Mouse (Mus musculus) intestine, embryonic 14.5 days (tissue): ENCODE measurements at regions not wholly inside any gene's neighbourhood (a gene's known extent, or its start where the extent isn't known, plus 50 kb on each side); places are given as distances from the start of the nearest gene placed in this dataset.

Source experiments
- ATAC-seq: fragments of 200-750 bp; cut with Nextera tagmentation; replicated peaks from 2 replicates; pipeline ENCODE4 v1.8.0; 2017; ENCODE audit warnings: low read depth, moderate number of reproducible peaks, moderate TSS enrichment, moderate library complexity; ENCODE audit not compliant: low FRiP score, low TSS enrichment
- DNase-seq: peaks from one replicate; pipeline ENCODE4 v3.0.0-alpha.2; 2018; ENCODE audit warnings: low spot score
- H3K27ac ChIP-seq: fragments of 300-500 bp; sonication (generic); 2 replicates; pipeline ENCODE4 v1.5.1; 2014; ENCODE audit warnings: low read depth, mild to moderate bottlenecking, control low read depth
- H3K27me3 ChIP-seq: fragments of 300-500 bp; sonication (generic); replicated peaks from 2 replicates; pipeline ENCODE4 v1.6.1; 2014; ENCODE audit warnings: low read length, control low read depth; ENCODE audit not compliant: control insufficient read depth, insufficient read depth
- H3K36me3 ChIP-seq: fragments of 300-500 bp; sonication (generic); 2 replicates; pipeline ENCODE4 v1.6.1; 2014; ENCODE audit warnings: low read length, control low read depth; ENCODE audit not compliant: control insufficient read depth, insufficient read depth
- H3K4me1 ChIP-seq: fragments of 300-500 bp; sonication (generic); replicated peaks from 2 replicates; pipeline ENCODE4 v1.6.1; 2014; ENCODE audit warnings: low read length, control low read depth, mixed read lengths; ENCODE audit not compliant: control insufficient read depth, insufficient read depth
- H3K4me2 ChIP-seq: fragments of 300-500 bp; sonication (generic); 2 replicates; pipeline ENCODE4 v1.6.1; 2014; ENCODE audit warnings: low read length
- H3K4me3 ChIP-seq: fragments of 300-500 bp; sonication (generic); 2 replicates; pipeline ENCODE4 v1.5.1; 2014; ENCODE audit warnings: low read depth, low read length, control low read depth, mixed read lengths
- H3K9ac ChIP-seq: fragments of 300-500 bp; sonication (generic); 2 replicates; pipeline ENCODE4 v1.6.1; 2014; ENCODE audit warnings: mild to moderate bottlenecking, low read length
- H3K9me3 ChIP-seq: fragments of 300-500 bp; sonication (generic); 2 replicates; pipeline ENCODE4 v1.6.1; 2016; ENCODE audit warnings: low read length, control low read depth; ENCODE audit not compliant: control insufficient read depth
- WGBS: fragments of 180-500 bp; shearing (Covaris S2); extraction: QIAGEN DNeasy Blood & Tissue Kit; methylation state at CpG from one replicate; pipeline ENCODE4 v1.1.7; 2014; 5-methylcytosine and 5-hydroxymethylcytosine counted together

DNA sequence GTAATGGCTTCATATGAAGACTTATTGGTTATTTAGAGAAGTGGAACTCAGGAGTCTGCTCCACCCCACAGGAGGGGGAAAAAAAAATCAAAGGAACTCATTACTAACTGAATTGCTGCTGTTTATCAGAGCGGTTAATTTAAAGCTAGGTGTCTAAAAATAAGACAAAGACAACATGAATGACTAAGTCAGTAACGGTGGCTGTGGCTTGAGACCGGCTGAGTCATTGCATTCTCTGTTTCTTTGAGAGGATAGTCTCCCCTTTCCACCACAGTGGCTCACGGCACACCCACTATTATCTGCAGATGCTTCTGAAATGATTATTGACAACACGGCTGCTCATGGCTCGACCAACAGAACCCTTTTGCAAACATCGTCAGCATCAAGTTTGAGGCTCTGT is 147.2 kb downstream of the Pten start:
- H3K4me2 ChIP-seq = no peak overlapping the region
- no peak overlapping the region for H3K27ac ChIP-seq
- H3K4me3 ChIP-seq = no peak overlapping the region
- H3K36me3 ChIP-seq = no peaks in the 10 kb centered on the region
- H3K9ac ChIP-seq = no peak overlapping the region
- DNase-seq (no peak), ATAC-seq (no peak)
- no peaks in the 10 kb centered on the region for H3K9me3 ChIP-seq
- no peaks in the 10 kb centered on the region for H3K27me3 ChIP-seq
- H3K4me1 ChIP-seq = peaks cover 13% of the 10 kb centered on the region
- 80% methylated on average over 7 of the region's 7 CpGs for WGBS

DNA sequence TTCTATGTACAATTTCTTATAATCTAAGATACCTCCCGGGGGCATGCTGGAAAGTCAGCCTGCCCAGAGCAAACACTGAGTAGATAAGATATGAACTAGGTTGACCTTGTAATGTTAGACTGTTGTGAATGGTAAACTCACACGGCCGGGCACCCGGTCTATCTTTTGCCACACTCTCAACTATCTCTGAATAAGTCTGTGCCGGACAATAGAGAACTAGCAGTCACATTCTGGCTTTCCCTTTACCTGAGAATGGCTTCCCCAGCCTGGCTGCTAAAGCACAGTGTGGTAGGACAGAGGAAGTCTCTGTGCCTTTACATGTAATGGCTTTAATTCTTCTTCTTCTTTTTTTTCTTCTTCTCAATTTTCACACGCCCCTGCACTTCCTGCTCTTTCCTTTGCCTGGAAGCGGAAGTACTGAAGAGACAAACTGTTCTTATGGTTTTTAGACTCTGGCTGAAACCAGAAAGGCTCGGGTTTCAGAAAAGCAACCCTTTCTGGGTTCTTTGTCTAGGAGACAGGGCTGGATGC is 148.7 kb downstream of the Pten start:
- H3K9ac ChIP-seq = no peak overlapping the region
- no peak overlapping the region for H3K27ac ChIP-seq
- H3K4me3 ChIP-seq = no peak overlapping the region
- H3K4me2 ChIP-seq = 0 out of 2 replicates have a peak overlapping the region, but pooled peaks have one; percentile 20
- no peak for DNase-seq
- no peaks in the 10 kb centered on the region for H3K27me3 ChIP-seq
- 0 out of 2 replicates have a peak, but pooled peaks have one; percentile 15 for ATAC-seq
- no peaks in the 10 kb centered on the region for H3K9me3 ChIP-seq
- no peaks in the 10 kb centered on the region for H3K36me3 ChIP-seq
- peaks cover 13% of the 10 kb centered on the region for H3K4me1 ChIP-seq
- WGBS = 45% methylated on average over 8 of the region's 8 CpGs

DNA sequence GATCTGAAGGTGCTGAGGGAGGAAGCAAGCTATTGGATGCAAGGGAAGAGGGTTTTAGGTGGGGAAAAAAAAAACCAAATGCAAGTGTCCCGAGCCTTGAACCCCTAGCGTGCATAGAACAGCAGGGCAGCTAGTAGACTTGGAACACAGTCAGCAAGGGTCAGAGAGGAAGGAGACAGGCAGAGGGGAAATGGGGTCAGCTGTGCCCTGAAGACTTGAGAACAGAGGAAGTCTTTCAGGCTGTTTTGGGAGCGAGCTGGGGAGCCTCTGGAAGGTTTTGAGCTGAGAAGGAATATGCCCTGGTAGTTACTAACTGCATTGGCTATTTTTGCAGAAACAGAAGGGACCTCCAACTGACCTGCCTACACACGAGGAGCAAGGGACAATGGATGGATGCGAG is 149.5 kb downstream of the Pten start:
- H3K4me1 ChIP-seq = peaks cover 13% of the 10 kb centered on the region
- ATAC-seq (no peak), DNase-seq (no peak)
- no peak overlapping the region for H3K4me3 ChIP-seq
- no peaks in the 10 kb centered on the region for H3K27me3 ChIP-seq
- WGBS = 67% methylated on average over 5 of the region's 5 CpGs
- no peak overlapping the region for H3K27ac ChIP-seq
- H3K9me3 ChIP-seq = no peaks in the 10 kb centered on the region
- H3K4me2 ChIP-seq = no peak overlapping the region
- no peaks in the 10 kb centered on the region for H3K36me3 ChIP-seq
- H3K9ac ChIP-seq = no peak overlapping the region

DNA sequence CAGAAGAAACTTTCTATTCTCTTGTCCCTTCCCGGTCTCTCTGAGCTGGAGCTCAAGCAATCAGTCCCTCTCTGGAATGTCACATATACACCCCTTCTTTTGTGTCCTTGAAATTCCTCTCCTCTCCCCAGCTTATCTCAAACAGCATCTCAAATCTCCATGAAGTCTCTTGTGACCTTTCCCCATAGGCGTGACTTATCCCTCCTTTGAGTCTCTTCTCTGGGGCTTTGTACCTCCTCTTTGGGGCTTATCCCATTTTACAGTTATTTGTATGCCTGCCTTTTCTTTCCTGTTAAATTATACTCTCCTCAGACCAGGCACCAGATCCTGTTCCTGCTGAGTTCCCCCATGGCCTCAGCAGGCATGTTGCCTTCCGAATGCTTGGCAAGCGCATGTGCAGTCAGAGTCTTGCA is 152.8 kb downstream of the Pten start:
- Histone ChIP-seq H3K4me1 (peaks cover 8% of the 10 kb centered on the region; the same call in 1 of the 2 replicates), H3K9ac (no peak overlapping the region), H3K4me2 (no peak overlapping the region), H3K36me3 (no peaks in the 10 kb centered on the region), H3K27ac (no peak overlapping the region), H3K27me3 (no peaks in the 10 kb centered on the region), H3K4me3 (no peak overlapping the region), H3K9me3 (no peaks in the 10 kb centered on the region)
- 77% methylated on average over 4 of the region's 4 CpGs for WGBS
- ATAC-seq (no peak), DNase-seq (no peak)

DNA sequence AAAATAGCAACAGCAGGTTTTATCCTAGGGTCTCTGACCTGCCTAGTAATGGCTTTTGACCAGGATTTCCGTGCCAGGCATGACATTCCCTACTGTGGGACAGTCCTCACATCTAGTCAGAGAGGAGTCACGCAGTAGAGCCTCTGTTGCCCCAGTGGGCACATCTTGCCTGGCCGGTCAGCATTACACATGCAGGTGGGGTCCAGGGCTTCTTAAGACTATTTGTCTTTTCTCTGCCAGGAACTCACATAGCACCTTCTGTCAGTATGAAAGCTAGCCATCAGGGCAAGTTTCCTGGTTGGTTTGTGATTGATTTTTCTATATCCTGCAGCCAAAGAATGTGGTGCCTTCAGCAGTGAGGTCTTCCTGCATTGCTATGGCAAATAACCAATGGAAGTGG is 155.0 kb downstream of the Pten start:
- no peaks in the 10 kb centered on the region for H3K36me3 ChIP-seq
- no peaks in the 10 kb centered on the region for H3K27me3 ChIP-seq
- H3K4me2 ChIP-seq = no peak overlapping the region
- no peak overlapping the region for H3K27ac ChIP-seq
- WGBS = 92% methylated on average over 3 of the region's 3 CpGs
- no peaks in the 10 kb centered on the region for H3K4me1 ChIP-seq
- DNase-seq (no peak), ATAC-seq (no peak)
- no peaks in the 10 kb centered on the region for H3K9me3 ChIP-seq
- no peak overlapping the region for H3K4me3 ChIP-seq
- no peak overlapping the region for H3K9ac ChIP-seq

DNA sequence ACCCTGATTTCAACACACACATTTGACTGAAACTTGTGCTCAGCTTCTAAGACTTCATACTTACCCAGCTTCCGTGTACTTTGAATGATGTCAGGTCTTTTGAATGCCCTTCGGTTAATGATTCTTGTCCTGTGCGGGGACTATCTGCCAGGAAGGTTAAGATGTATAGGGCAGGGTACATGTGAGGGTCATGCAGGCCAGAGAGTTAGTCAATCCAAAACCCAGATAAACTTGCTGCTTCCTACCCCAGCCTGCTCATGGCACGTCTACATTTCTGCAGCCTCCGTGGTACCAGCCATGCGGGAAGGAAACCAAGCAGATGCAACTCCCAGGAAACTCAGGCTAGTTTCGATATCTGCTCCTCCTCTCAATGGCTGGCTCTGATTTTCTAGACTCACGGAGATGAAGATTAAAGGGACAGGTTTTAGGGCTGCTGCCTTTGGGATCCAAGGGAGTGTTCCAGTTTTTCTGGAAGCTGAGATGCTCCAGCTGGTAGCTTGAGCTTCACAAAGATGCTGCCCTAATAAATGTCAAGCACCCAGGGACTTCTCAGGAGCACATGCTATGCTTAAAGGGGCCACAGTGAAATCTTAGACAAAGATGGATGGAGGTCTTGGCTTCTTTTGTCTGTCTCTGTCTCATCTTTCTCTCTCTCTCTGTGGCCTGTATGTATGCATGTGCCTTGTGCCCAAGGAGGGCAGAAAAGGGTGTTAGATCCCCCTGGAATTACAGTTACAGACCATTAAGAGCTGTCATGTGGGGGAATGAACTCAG is 159.4 kb downstream of the Pten start:
- DNase-seq = no peak

DNA sequence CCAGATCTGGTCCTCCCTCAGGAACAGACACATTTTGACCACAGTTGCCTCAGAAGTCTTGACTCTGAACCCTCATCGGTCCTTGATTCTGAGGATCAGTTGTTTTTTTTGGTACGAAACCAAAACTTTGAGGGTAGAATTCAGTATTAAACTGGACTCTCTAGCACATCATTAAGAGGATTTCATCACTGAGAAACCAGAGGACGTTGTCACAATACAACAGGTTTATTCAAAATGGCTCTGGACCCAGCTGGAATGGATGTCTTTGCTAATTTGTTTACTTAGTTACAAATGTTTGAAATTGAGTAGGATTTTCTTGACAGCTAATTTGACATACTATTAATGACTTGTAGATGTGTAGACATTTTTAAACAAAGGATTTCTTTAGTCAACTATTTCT is 163.7 kb downstream of the Pten start:
- Histone ChIP-seq H3K27me3 (no peaks in the 10 kb centered on the region), H3K9ac (no peak overlapping the region), H3K4me2 (no peak overlapping the region), H3K36me3 (no peaks in the 10 kb centered on the region), H3K27ac (no peak overlapping the region), H3K4me3 (no peak overlapping the region), H3K9me3 (no peaks in the 10 kb centered on the region), H3K4me1 (0 out of 2 replicates have a peak, but pooled peaks cover 2% of the 10 kb centered on the region)
- ATAC-seq (no peak), DNase-seq (no peak)
- 74% methylated on average over 3 of the region's 3 CpGs for WGBS

More for the DNA sequence above, 159.4 kb downstream of the Pten start:
- no peak overlapping the region for H3K4me3 ChIP-seq
- no peak for ATAC-seq
- no peak overlapping the region for H3K9ac ChIP-seq
- H3K27ac ChIP-seq = no peak overlapping the region
- no peaks in the 10 kb centered on the region for H3K9me3 ChIP-seq
- no peak overlapping the region for H3K4me2 ChIP-seq
- WGBS = 76% methylated on average over 8 of the region's 8 CpGs
- H3K4me1 ChIP-seq = no peaks in the 10 kb centered on the region
- H3K36me3 ChIP-seq = no peaks in the 10 kb centered on the region
- no peaks in the 10 kb centered on the region for H3K27me3 ChIP-seq

DNA sequence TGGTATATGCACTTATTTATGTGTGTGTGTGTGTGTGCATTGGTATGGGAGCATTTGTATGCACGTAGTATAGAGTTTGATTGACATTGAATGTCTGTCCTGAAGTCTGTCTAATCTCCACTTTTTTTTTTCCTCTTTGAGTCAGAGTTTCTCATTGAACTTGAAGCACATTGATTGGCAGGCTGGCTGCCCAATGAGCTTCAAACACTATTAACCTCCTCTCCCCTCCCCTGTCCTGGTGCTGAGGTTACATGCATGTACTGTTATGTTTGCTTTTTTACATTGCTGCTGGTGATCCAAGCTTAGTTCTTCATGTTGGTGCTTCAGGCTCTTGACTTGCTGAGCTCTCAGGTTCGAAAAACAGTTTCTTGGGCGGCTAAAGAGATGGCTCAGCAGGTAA is 166.6 kb downstream of the Pten start:
- no peaks in the 10 kb centered on the region for H3K9me3 ChIP-seq
- no peak overlapping the region for H3K9ac ChIP-seq
- no peak for DNase-seq
- no peak overlapping the region for H3K4me2 ChIP-seq
- no peaks in the 10 kb centered on the region for H3K27me3 ChIP-seq
- no peak overlapping the region for H3K4me3 ChIP-seq
- H3K27ac ChIP-seq = no peak overlapping the region
- 0 out of 2 replicates have a peak, but pooled peaks cover 2% of the 10 kb centered on the region for H3K4me1 ChIP-seq
- H3K36me3 ChIP-seq = no peaks in the 10 kb centered on the region
- ATAC-seq = no peak
- 87% methylated on average over 3 of the region's 3 CpGs for WGBS
